Mouse (Mus musculus) E14TG2a.4 (cell line): ENCODE results near the gene Olfr1445.

Source experiments
- CTCF ChIP-seq: conservative IDR thresholded peaks from 2 replicates; pipeline ENCODE4 v1.5.1; 2014; ENCODE audit warnings: low read length
- NANOG ChIP-seq: IDR thresholded peaks from 2 replicates; pipeline ENCODE4 v1.6.1; 2014; ENCODE audit warnings: borderline replicate concordance, low read length, mixed read lengths

DNA sequence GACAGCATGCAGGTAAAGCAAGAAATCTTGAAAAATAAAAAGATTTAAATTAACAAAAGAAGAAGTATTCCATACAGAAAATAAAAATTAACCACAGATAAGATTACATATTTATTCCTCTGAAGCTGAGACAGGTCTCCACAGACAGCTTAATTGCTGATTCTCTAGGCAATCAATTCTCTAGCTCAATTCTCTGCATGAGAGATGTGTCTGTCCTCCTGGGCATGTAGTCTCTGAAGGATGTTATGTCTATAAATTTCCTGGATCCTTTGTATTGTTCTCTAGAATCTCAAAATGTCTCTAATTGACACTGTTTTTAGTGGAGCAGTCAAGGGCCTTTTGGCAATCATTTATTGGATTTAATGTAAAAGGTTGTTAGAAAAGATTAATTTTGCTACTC, 46.9 kb downstream of the Olfr1445 start, which contains the start of gene Olfr1449:
- TF ChIP-seq CTCF: no peak
- no peak for TF ChIP-seq NANOG
